Mouse (Mus musculus) heart, postnatal 0 days (tissue): ENCODE measurements around the gene Hmgb1.

Experiments
- CTCF ChIP-seq: IDR thresholded peaks from 2 replicates; pipeline ENCODE4 v1.5.1; 2016; ENCODE audit warnings: antibody characterized with exemption, control low read depth, low read depth
- EP300 ChIP-seq: IDR thresholded peaks from 2 replicates; pipeline ENCODE4 v1.6.1; 2016; ENCODE audit warnings: antibody characterized with exemption, low read depth

DNA sequence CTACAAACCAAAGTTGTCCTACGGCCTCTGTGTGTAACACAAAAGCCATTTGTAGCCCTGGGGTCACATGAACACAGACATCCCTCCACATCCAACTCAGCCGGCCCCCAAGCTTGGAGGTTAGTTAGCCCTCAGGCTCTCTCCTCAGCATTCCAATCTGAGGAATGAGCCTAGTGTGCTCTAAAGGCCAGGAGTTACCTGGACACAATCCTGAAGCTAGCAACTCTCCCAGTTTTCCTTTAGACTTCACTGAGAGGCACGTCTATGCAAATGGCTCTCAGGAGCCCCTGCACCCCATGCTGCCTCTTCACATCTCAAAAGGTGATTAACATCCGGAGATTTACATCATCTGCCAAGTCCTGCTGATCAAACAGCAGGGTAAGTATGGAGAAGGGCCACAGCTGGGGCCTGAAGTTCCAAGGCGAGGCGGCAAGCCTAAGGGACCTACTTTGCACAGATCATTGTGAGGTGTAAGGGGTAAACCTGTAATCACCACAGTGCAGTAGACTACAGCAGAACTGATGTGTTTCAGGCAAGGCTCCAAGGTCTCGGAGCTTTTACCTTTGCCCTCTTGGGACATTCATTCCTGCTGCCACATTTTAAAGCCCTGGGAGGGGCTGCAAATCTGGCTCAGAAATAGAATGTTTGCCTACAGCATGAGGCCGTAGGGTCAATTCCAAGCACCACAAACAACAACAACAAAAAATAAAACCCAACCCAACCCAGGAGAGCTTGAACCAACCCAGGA, 13.3 kb downstream of the Hmgb1 start:
- no peak for TF ChIP-seq CTCF
- no peak for TF ChIP-seq EP300
